Mouse (Mus musculus) testis, adult 2 months (tissue): ENCODE measurements around the gene Chrm4. TPM values are rescaled to one million over a fixed set of nuclear protein-coding genes. Genes with fewer than 3 reads are reported as not detected.

ENCODE experiments used
- H3K27ac ChIP-seq: fragments of 200-500 bp; 2 replicates; pipeline ENCODE4 v1.5.1; 2012; ENCODE audit warnings: low read depth, low read length; ENCODE audit not compliant: control insufficient read depth, insufficient read depth
- H3K27me3 ChIP-seq: fragments of 200-500 bp; 2 replicates; pipeline ENCODE4 v1.6.1; 2012; ENCODE audit warnings: mild to moderate bottlenecking, low read length, moderate library complexity; ENCODE audit not compliant: control insufficient read depth, insufficient read depth
- H3K36me3 ChIP-seq: fragments of 200-500 bp; 2 replicates; pipeline ENCODE4 v1.6.1; 2012; ENCODE audit warnings: mild to moderate bottlenecking, low read length; ENCODE audit not compliant: control insufficient read depth, insufficient read depth
- H3K4me1 ChIP-seq: fragments of 200-500 bp; 2 replicates; pipeline ENCODE4 v1.6.1; 2012; ENCODE audit warnings: low read length; ENCODE audit not compliant: control insufficient read depth, insufficient read depth
- H3K4me3 ChIP-seq: fragments of 200-500 bp; 2 replicates; pipeline ENCODE4 v1.5.1; 2012; ENCODE audit warnings: low read depth, mild to moderate bottlenecking, low read length, moderate library complexity, mixed read lengths; ENCODE audit not compliant: control insufficient read depth
- CTCF ChIP-seq: fragments of 200-500 bp; IDR thresholded peaks from 2 replicates; pipeline ENCODE4 v1.5.1; 2012; ENCODE audit warnings: low read depth, mild to moderate bottlenecking, inconsistent platforms, low read length, moderate library complexity; ENCODE audit not compliant: control insufficient read depth, insufficient read depth, insufficient replicate concordance
- POLR2A ChIP-seq: fragments of 200-500 bp; IDR thresholded peaks from 2 replicates; pipeline ENCODE4 v1.6.1; 2012; ENCODE audit warnings: low read depth, mild to moderate bottlenecking, inconsistent platforms, low read length, moderate library complexity; ENCODE audit not compliant: control insufficient read depth
- polyA plus RNA-seq: library from polyadenylated mRNA; depleted of rRNA; stranded (reverse); fragments of >200 nt; gene quantifications from 2 replicates; pipeline ENCODE4 v1.2.3, GENCODE M21; 2012

Chrm4 gene
- polyA plus RNA-seq, 1 experiment, result 20.3 TPM

DNA sequence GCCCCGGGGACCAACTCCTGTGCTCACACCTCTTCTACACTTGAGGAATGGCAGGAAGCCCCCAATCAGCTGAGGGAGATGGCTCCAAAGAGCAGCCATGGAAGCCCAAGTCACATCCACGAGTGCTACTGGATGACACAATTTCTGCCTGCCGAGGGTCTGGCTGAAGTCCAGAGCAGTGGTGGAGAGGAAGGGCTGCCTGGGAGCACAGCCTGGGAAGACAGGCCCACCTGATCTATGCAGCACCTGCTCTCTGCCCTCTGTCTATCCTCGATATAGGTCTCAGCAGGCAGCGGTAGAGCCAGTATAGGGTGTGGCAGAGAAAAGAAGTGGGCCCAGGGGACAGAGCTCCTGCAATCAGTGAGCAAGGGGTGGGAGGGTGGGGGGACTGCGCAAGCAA is 19.8 kb downstream of the Chrm4 start:
- no peaks in the 10 kb centered on the region for H3K4me1 ChIP-seq
- no peaks in the 10 kb centered on the region for H3K36me3 ChIP-seq
- H3K4me3 ChIP-seq, result no peak overlapping the region
- H3K27me3 ChIP-seq, result no peaks in the 10 kb centered on the region
- H3K27ac ChIP-seq, result no peak overlapping the region
- TF ChIP-seq POLR2A (no peak), CTCF (no peak)

DNA sequence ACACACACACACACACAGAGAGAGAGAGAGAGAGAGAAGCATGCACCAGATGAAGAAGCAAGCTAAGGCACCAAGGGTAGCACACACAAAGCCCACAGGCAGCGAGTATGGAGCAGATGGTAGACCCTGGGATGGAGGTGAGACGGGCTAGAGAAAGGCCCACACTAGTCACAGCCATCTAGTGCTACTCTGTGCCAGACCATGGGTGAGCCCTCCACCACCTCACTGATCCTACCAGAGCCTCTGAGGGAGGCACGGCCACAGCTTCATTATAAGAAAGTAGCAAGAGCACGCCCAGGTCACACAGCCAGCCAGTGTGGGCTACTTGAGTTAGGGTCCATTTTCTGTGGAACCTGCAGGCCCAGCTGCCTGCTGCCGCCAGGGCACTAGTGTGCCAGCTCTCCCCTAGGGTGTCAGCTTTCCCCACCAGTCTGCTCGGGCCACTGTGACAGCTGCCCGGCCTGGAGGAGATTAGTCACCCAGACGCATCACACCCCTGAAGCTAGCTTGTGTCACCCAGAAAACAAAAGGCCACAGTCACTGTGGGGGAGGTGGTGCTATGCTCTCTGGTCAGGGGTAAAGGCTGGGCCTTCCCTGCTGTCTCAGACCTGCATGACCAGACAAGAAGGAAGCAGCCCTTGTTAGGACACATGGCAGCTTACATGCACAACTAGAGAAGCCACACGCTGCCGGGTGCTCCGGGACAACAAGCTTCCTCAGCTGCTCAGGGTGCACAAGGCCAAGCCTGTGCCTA is 20.5 kb downstream of the Chrm4 start:
- H3K27me3 ChIP-seq, result no peaks in the 10 kb centered on the region
- no peaks in the 10 kb centered on the region for H3K4me1 ChIP-seq
- no peak overlapping the region for H3K27ac ChIP-seq
- no peaks in the 10 kb centered on the region for H3K36me3 ChIP-seq
- TF ChIP-seq POLR2A, result no peak
- TF ChIP-seq CTCF, result no peak
- no peak overlapping the region for H3K4me3 ChIP-seq

DNA sequence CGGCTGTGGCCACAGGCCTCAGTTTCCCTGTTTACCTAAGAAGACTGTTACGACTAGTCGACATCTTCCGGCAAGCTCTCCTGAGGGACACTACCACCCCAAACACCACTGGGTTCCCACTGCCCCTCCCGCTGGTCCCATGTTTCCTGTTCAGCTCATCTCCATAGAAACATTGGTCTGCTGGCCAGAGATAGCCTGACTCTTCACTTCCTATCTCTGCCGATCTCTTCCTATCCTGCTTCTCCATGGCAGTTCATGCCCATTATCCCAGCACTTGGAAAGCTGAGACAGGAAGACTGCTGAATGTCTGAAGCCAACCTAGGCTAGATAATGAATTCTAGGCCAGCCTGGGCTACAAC is 21.1 kb downstream of the Chrm4 start:
- Histone ChIP-seq H3K27ac (no peak overlapping the region), H3K4me3 (no peak overlapping the region), H3K4me1 (no peaks in the 10 kb centered on the region), H3K27me3 (no peaks in the 10 kb centered on the region), H3K36me3 (no peaks in the 10 kb centered on the region)
- no peak for TF ChIP-seq POLR2A
- TF ChIP-seq CTCF, result no peak

DNA sequence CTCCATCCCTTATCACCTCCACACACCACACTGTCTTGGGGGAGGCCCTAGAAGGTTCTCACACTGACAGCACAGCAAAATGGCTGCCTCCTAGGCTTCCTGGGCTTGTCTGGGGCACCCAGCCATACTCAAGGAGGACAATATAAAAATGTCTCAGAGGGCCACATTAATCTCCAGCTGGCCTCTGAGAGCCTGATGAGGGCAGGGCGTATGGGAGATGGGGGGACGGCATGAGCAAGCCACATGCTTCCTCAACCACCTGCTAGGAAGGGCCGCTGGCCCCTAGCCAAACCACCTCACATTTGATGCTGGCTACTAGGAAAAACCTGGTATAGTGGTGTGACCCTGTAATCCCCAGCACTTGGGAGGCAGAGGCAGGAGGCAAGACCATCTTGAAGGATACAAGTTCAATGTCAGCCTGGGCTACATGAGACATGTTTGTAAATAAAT is 21.8 kb downstream of the Chrm4 start:
- H3K36me3 ChIP-seq, result no peaks in the 10 kb centered on the region
- H3K27ac ChIP-seq, result no peak overlapping the region
- peaks cover 4% of the 10 kb centered on the region for H3K4me1 ChIP-seq
- H3K4me3 ChIP-seq, result no peak overlapping the region
- TF ChIP-seq POLR2A, result no peak
- no peaks in the 10 kb centered on the region for H3K27me3 ChIP-seq

DNA sequence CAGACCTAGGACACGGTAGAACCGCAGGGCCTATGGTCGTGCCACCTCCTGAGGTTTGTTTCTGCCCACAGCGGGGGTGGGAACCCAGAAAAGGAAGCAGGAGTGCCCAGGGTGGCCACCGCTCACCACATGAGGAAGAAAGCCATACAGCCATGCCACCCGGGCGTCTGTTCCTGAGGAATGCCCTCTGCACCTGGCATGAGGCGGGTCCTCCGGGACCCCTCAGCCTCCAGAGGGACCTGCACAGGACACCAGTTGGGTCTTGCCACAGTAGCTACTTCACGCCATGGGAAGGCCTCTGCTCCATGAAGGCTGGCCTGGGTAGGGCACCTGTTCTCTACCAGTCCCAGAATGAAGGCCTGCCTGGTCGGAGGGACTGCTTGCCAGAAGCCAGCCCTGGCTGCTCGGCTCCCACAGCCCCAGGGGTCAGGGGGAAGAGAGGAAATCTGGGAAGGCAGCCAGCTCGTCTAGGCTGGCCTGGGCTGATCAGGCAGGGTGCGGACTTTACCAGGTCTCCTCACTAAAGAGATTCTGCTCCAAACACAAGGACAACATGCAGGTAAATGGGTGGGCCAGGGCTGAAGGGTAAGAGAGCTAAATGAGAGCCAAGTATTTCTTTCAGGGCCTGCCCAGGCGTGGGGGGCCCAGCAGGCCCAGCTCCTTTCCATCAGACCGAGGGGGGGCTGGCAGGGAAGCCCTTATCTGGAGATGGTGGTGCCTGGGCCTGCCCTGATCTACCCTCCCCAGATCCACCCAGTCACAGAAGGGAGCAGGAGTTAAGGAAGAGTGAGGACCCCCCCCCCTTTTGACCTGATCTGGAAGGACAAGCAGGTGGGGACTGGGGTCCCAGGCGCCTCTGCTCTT is 22.6 kb downstream of the Chrm4 start:
- Histone ChIP-seq H3K4me1 (peaks cover 6% of the 10 kb centered on the region), H3K27me3 (no peaks in the 10 kb centered on the region), H3K4me3 (no peak overlapping the region; the same call in 1 of the 2 replicates), H3K27ac (no peak overlapping the region), H3K36me3 (no peaks in the 10 kb centered on the region)
- no peak for TF ChIP-seq CTCF
- TF ChIP-seq POLR2A, result no peak

DNA sequence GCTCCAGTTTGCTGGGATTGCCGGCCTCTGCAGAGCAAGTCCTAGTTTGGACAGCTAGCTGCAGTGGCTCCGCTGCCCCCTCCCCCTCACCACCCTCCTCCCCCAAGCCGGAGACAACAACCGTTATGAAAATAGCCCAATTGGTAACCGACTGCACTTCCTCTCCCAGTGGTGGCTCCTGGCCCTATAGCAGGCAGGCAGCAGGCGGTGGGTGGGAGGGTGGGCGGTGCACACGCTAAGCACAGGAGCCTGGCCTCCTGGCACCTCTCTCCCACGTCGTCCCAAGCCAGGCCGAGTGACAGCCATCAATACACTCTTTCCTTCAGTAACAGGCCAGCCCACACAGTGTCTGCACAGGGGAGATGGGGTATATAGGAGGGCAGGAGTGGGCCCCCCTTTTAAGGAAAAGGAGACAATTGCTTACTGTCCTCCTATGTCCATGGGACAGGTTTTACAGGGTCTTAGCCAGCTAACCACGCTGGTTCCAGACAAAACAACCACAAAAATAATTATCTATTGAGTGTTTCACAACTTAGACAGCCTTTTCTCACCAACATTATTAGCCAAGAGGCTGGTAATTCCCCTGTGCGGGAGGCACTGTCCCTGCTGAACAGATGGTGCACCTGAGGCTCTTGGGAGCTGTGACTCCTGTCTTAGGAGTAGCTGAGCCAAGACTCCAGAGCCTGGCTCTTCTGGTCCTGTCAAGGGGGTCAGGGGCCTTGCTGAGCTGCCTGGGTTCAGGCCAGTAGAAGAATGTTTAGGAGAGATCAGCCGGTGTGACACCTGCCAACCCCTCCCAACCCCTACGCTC is 23.4 kb downstream of the Chrm4 start:
- TF ChIP-seq CTCF (no peak), POLR2A (no peak)
- H3K36me3 ChIP-seq, result no peaks in the 10 kb centered on the region
- H3K4me1 ChIP-seq, result peaks cover 7% of the 10 kb centered on the region
- H3K27ac ChIP-seq, result no peak overlapping the region
- H3K4me3 ChIP-seq, result no peak overlapping the region
- no peaks in the 10 kb centered on the region for H3K27me3 ChIP-seq

DNA sequence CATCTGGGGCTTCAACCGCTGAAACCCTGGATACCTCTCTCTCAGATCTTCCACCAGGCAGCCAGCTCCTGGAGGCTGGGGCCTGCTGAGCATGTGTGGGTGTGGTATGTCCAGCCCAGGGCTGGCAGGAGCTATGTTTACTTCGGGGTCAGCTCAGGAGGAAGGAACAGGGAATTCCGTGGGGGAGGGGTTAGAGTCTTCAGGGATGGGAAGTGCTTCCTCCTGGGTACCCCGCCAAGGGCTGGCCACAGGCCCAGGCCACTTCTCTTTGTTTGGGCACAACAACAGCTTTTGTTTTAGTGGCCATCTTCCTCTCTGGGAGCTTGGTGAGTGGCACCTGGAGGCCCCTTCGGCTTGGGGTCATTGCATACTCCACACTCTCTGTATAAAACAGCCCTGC is 26.8 kb downstream of the Chrm4 start:
- TF ChIP-seq CTCF, result no peak
- no peak for TF ChIP-seq POLR2A
- H3K27ac ChIP-seq, result no peak overlapping the region
- no peaks in the 10 kb centered on the region for H3K36me3 ChIP-seq
- no peak overlapping the region for H3K4me3 ChIP-seq
- H3K4me1 ChIP-seq, result peaks cover 9% of the 10 kb centered on the region
- no peaks in the 10 kb centered on the region for H3K27me3 ChIP-seq
